Mouse (Mus musculus) forebrain, embryonic 14.5 days (tissue): ENCODE data around the gene Stx1a. TPM values are rescaled to one million over a fixed set of nuclear protein-coding genes. Genes with fewer than 3 reads are reported as not detected.
A peak's percentile ranks its signal among the peaks of the same experiment; 100 is the strongest.

ENCODE experiments used
- ATAC-seq: fragments of 200-750 bp; cut with Nextera tagmentation; 2 replicates; pipeline ENCODE4 v1.8.0; 2017; ENCODE audit warnings: mild to moderate bottlenecking, moderate library complexity
- DNase-seq: peaks from one replicate; pipeline ENCODE4 v3.0.0-alpha.2; 2015; ENCODE audit warnings: low spot score
- H3K27ac ChIP-seq: fragments of 300-500 bp; sonication (generic); 2 replicates; pipeline ENCODE4 v1.5.1; 2014; ENCODE audit warnings: low read depth, mild to moderate bottlenecking, control low read depth, low read length, moderate library complexity
- H3K27me3 ChIP-seq: fragments of 300-500 bp; sonication (generic); replicated peaks from 2 replicates; pipeline ENCODE4 v1.6.1; 2014; ENCODE audit warnings: low read length, control low read depth, mixed read lengths; ENCODE audit not compliant: control insufficient read depth, insufficient read depth
- H3K36me3 ChIP-seq: fragments of 300-500 bp; sonication (generic); 2 replicates; pipeline ENCODE4 v1.6.1; 2014; ENCODE audit warnings: low read length, control low read depth; ENCODE audit not compliant: control insufficient read depth, insufficient read depth
- H3K4me1 ChIP-seq: fragments of 300-500 bp; sonication (generic); 2 replicates; pipeline ENCODE4 v1.6.1; 2014; ENCODE audit warnings: antibody characterized with exemption, low read length, control low read depth; ENCODE audit not compliant: control insufficient read depth, insufficient read depth
- H3K4me2 ChIP-seq: fragments of 300-500 bp; sonication (generic); 2 replicates; pipeline ENCODE4 v1.6.1; 2014; ENCODE audit warnings: mild to moderate bottlenecking, control low read depth, low read length
- H3K4me3 ChIP-seq: fragments of 300-500 bp; sonication (generic); 2 replicates; pipeline ENCODE4 v1.5.1; 2014; ENCODE audit warnings: low read depth, low read length, control low read depth
- H3K9ac ChIP-seq: fragments of 300-500 bp; sonication (generic); 2 replicates; pipeline ENCODE4 v1.6.1; 2014; ENCODE audit warnings: mild to moderate bottlenecking, low read length, control low read depth, moderate library complexity
- H3K9me3 ChIP-seq: fragments of 300-500 bp; sonication (generic); replicated peaks from 2 replicates; pipeline ENCODE4 v1.6.1; 2016; ENCODE audit warnings: low read length, control low read depth, mixed read lengths; ENCODE audit not compliant: control insufficient read depth
- WGBS: fragments of 180-500 bp; shearing (Covaris S2); extraction: QIAGEN DNeasy Blood & Tissue Kit; methylation state at CpG from one replicate; pipeline ENCODE4 v1.1.7; 2014; 5-methylcytosine and 5-hydroxymethylcytosine counted together
- polyA plus RNA-seq: library from polyadenylated mRNA; unstranded; fragments of >200 nt; fragmentation: Nextera tagmentation; extraction: Ambion mirVana; gene quantifications from 2 replicates; pipeline ENCODE4 v1.2.1, GENCODE M21; 2014

Stx1a gene
- polyA plus RNA-seq, 1 experiment from 2014 or later = 57.0 TPM

DNA sequence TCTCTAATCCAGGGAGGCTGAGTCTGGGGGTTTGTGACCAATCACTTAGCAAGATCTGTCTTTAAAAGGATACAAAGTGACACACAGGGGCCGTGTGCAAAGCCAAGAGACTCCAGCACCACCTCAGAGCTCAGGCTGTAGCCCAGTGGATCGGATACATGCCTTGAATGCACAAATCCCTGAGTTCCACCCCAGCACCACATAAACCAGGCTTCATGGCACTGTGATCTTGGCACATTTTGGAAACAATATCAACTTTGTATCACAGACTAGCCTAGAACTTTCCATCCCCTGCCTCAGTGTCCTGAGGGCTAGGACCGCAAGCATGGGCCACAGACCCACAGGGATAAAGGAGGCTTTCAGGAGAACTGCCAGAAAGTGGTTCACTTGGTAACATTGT is 42.7 kb downstream of the Stx1a start:
- no peaks in the 10 kb centered on the region for H3K27me3 ChIP-seq
- peaks cover 17% of the 10 kb centered on the region for H3K4me1 ChIP-seq
- no peak overlapping the region for H3K9ac ChIP-seq
- 85% methylated on average over 3 of the region's 3 CpGs for WGBS
- no peak for ATAC-seq
- no peak for DNase-seq
- no peak overlapping the region for H3K4me3 ChIP-seq
- H3K36me3 ChIP-seq = peaks cover 16% of the 10 kb centered on the region
- H3K9me3 ChIP-seq = no peaks in the 10 kb centered on the region
- no peak overlapping the region; the same call in 1 of the 2 replicates for H3K4me2 ChIP-seq
- no peak overlapping the region for H3K27ac ChIP-seq

DNA sequence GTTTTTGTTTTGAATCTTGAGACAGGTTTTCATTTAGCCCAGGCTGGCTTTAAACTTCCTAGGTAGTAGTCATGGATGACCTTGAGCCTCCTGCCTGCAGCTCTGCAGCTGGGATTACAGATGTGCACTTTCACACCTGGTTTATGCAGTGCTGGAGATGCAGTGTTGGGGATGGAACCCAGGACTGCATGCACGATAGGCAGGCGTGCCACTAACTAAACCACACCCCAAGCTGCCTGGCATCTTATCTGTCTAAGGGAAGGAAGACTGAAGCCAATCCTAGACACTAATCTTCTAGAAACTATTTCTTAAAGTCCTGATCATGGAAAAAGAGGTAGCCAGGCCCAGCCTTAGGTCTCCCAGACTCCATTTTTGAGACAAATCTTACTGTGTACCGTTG is 47.2 kb downstream of the Stx1a start:
- Histone ChIP-seq H3K27me3 (no peaks in the 10 kb centered on the region), H3K36me3 (peaks cover 46% of the 10 kb centered on the region), H3K9ac (no peak overlapping the region), H3K4me3 (no peak overlapping the region), H3K4me2 (no peak overlapping the region), H3K4me1 (peaks cover 5% of the 10 kb centered on the region), H3K9me3 (no peaks in the 10 kb centered on the region), H3K27ac (no peak overlapping the region)
- WGBS = 97% methylated on average over 3 of the region's 3 CpGs
- DNase-seq = no peak
- no peak for ATAC-seq

DNA sequence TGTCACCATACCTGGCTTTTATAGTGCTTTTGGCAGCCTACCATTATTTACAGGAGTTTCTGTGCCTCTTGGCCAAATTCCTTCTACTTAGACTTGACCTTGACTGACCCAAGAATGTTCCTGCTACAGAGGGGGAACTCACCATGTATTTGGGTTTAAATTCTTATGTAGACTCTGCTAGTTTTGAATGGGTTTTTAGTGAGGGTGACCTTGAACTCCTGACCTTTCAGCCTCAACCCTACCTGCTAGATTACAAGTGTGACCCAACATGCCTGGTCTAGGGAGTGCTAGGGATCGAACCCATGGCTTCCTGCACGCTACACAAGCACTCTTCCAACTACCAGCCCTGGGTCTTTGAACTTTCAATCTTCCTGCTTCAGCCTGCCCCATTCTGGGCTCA is 48.8 kb downstream of the Stx1a start:
- ATAC-seq = no peak
- no peak overlapping the region for H3K4me2 ChIP-seq
- peaks cover 4% of the 10 kb centered on the region for H3K4me1 ChIP-seq
- H3K9ac ChIP-seq = no peak overlapping the region
- no peak for DNase-seq
- no peak overlapping the region for H3K4me3 ChIP-seq
- peaks cover 44% of the 10 kb centered on the region for H3K36me3 ChIP-seq
- H3K9me3 ChIP-seq = no peaks in the 10 kb centered on the region
- H3K27me3 ChIP-seq = no peaks in the 10 kb centered on the region
- H3K27ac ChIP-seq = no peak overlapping the region
- 97% methylated on average over 2 of the region's 2 CpGs for WGBS

DNA sequence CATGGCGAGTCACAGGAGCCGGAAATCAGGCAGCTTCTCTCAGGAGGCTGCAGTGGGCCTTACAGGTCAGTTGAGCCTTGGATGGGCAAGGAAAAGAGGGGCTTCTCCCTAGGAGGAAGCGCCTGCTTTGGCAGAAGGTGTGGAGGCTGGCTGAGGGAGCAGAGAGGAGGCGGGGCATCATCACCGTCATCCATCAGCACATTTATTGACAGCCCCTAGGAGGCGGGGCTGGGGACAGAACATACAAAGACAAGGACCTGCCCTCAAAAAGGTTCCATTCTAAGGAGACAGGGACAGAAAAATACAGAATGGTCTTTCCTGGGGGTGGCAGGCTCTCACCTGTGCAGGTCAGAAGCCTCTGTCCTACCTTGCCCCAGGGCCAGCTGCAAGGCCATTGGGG is 49.4 kb downstream of the Stx1a start:
- H3K4me3 ChIP-seq = no peak overlapping the region
- no peak for ATAC-seq
- H3K4me2 ChIP-seq = no peak overlapping the region
- H3K36me3 ChIP-seq = peaks cover 42% of the 10 kb centered on the region
- H3K4me1 ChIP-seq = peaks cover 4% of the 10 kb centered on the region
- 73% methylated on average over 6 of the region's 6 CpGs for WGBS
- no peak overlapping the region for H3K9ac ChIP-seq
- H3K27ac ChIP-seq = no peak overlapping the region
- no peaks in the 10 kb centered on the region for H3K27me3 ChIP-seq
- H3K9me3 ChIP-seq = no peaks in the 10 kb centered on the region
- no peak for DNase-seq

DNA sequence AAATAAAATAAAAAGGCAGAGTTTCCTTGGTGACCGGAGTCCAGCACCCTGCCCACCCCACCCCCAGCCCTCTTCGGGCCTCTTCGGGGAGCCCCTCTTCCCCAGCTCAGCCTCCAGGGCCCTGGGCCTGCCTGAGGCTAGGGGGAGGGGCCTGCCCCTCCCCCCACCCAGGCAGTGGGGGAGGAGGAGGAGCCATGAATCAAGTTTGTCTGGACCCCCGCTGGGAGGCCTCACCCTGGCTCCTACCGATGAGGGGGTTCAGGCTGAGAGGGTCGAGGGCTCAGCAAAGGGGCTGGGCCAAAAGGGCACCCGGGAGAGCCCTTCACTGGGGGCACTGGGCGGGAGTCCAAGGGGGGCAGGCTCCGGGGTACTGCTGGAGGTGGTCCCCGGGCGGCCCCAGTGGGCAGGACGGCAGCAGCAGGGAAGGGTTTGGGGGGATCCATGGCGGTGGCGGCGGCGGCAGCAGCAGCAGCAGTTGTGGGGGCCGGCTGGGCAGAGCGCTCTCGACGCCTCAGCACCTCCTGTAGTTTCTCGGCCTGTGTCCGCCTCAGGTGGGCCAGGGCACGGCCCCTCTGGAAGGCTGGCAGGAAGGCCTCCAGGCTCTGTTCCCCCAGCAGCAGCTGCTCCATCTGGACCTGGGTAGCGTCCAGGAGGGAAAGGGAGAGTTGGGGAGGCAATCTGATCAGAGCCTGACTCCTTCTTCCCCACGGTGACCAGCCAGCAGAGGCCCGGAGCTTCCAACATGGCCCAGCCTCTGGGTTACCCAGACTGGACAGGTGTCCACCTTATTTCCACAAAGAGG is 50.3 kb downstream of the Stx1a start:
- ATAC-seq = no peak
- Histone ChIP-seq H3K4me1 (peaks cover 4% of the 10 kb centered on the region), H3K9me3 (no peaks in the 10 kb centered on the region), H3K4me2 (no peak overlapping the region), H3K4me3 (no peak overlapping the region), H3K36me3 (peaks cover 42% of the 10 kb centered on the region), H3K27me3 (no peaks in the 10 kb centered on the region), H3K9ac (no peak overlapping the region; the same call in 1 of the 2 replicates), H3K27ac (no peak overlapping the region)
- no peak for DNase-seq
- WGBS = 27% methylated on average over 22 of the region's 26 CpGs

DNA sequence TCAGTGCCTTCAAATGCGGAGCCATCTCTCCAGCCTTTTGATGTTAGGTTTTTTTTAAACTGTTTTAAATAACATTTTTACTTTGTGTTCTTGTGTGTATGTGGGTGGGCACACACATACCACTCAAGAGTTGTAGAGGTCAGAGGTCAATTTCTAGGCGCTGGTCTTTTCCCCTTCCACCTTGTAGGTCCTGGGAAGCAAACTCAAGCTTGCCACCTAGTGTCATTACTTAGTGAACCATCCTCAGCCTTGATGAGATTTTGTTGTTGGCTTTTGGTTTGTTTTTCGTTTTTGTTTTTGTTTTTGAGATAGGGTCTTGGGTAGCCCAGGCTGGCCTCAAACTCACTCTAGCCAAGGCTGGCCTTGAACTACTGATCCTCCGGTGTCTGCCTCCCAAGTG is 52.4 kb downstream of the Stx1a start:
- H3K9me3 ChIP-seq = no peaks in the 10 kb centered on the region
- ATAC-seq = no peak
- WGBS = 78% methylated on average over 4 of the region's 4 CpGs
- DNase-seq = no peak
- no peaks in the 10 kb centered on the region for H3K27me3 ChIP-seq
- no peak overlapping the region for H3K9ac ChIP-seq
- H3K36me3 ChIP-seq = peaks cover 42% of the 10 kb centered on the region
- no peak overlapping the region for H3K4me2 ChIP-seq
- peaks cover 4% of the 10 kb centered on the region for H3K4me1 ChIP-seq
- H3K4me3 ChIP-seq = no peak overlapping the region
- no peak overlapping the region for H3K27ac ChIP-seq

DNA sequence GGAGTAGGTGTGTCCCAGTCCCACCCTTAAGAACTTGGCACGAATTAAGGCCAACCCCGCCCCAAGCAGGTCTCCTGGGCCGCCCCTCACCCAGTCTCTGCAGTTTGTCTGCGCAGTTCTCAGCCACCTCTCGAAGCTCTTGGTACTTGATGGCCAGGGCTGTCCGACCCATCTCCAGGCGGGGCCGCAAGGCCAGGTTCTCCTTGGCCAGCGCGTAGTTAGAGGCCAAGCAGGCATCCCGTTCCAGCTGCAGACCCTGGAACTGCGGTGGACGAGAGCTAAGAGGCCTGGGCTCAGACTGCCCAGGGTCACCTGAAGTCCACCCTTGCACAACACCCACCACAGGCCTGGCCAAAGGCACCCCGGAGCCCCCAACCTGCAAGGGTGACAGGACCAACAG is 53.1 kb downstream of the Stx1a start:
- Histone ChIP-seq H3K9me3 (no peaks in the 10 kb centered on the region), H3K36me3 (peaks cover 42% of the 10 kb centered on the region), H3K4me1 (peaks cover 4% of the 10 kb centered on the region), H3K27me3 (no peaks in the 10 kb centered on the region), H3K27ac (peak overlapping the region; percentile 33; the same call in 1 of the 2 replicates), H3K4me2 (peak overlapping the region; percentile 59), H3K9ac (peak overlapping the region; percentile 99), H3K4me3 (peak overlapping the region; percentile 94)
- 88% methylated on average over 14 of the region's 14 CpGs for WGBS
- ATAC-seq = no peak
- DNase-seq = no peak

DNA sequence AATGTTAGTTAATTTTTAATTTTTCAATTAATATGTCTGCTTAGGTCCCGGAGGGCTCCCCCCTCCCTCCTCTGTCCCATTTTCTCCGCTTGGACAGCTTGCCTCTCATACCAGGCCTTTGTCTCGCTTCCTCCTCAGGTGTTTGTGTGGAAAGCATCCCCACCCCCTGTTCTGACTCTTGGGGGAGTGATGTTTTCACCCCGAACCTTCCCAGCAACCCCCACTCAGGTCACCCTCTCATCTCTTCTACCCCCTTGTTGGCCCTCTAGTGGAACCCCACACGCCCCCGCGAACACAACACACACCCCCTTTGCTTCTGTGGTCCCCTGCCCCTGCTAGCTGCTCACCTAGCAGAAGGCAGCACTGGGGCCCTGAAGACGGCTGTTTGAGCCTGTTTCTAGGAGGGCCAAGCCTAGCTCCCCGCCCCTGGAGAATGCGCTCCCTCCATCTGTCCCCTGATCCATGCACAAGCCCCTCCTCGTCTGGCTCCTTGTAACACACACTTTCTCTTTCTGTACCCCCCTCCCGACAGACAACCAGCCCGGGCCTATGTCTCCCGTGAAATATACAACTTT is 53.7 kb downstream of the Stx1a start:
- Histone ChIP-seq H3K27ac (peak overlapping the region; percentile 91), H3K4me2 (peak overlapping the region; percentile 59), H3K4me1 (peaks cover 4% of the 10 kb centered on the region), H3K9ac (peak overlapping the region; percentile 99), H3K4me3 (peak overlapping the region; percentile 94), H3K27me3 (no peaks in the 10 kb centered on the region), H3K36me3 (peaks cover 37% of the 10 kb centered on the region), H3K9me3 (no peaks in the 10 kb centered on the region)
- peak; percentile 76 for ATAC-seq
- 8% methylated on average over 14 of the region's 14 CpGs for WGBS
- DNase-seq = peak; percentile 84
